Mouse (Mus musculus): ENCODE results near the gene Hoxb3. TPM values are rescaled to one million over a fixed set of nuclear protein-coding genes. Genes with fewer than 3 reads are reported as not detected.

Hoxb3 gene
- total RNA-seq (2021) = 1 to 10 TPM in 1 of 2 experiments, under 1 TPM in 1; 0.89 to 1.6 TPM
- long read RNA-seq, experiment 1 = 0 reads
- long read RNA-seq, experiment 2 = 0 reads

DNA sequence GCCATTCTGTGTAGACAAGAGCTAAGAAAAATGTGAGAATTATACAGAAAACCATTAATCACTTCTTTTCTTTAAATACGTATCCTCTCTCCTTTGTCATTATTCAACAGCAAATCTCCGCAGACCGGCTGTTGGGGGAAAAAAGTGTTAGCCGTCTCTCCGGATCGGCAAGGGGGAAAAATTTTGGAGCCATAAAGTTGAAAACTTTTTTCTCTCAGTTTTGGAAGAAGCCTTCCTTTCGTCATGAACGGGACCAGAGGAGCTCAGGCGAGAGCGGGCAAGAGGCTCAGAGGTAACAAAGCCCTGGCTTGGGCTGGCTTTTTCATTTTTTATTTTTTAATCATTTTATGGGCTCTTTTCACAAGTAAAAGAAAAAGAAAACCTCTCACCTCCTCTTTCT lies at the start of gene Hoxb3:
Gene Hoxb3, plus strand, starts transcription at position 173 of the 400 bp plus-strand sequence.
- DNase-seq = no peak

DNA sequence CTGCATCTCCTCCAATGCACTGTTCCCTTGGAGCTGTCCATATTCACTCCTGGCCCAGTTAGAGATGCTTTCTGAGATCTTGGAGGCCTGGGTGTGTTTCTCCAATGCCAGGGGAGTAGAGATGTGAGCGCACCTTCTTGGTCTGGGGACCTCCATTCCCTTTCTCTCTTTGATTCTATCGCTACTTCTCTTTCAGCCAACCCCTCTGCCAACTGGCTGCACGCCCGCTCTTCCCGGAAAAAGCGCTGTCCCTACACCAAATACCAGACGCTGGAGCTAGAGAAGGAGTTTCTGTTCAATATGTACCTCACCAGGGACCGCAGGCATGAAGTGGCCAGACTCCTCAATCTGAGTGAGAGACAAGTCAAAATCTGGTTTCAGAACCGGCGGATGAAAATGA lies 48.7 kb upstream of the Hoxb3 start:
- DNase-seq = no peak

DNA sequence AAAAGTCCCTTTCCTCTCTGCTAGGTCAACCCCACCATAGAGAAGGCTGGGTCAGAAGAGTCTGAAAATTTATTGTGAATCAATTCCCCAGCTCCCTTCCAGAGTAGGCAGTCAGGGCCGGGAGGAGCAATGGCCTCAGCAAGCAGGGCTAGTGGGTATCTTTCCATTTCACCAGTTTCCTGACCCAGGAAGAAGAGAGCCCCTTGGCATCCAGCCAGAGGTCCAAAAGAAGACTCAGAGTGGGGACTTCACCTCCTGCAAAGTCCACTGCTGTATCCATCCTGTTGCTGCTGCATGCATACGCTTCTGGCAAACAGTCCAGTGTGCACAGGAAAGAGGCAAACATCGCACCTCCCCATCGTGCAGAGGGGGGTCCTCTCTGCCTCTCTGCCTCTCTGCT lies 47.2 kb upstream of the Hoxb3 start:
- DNase-seq = no peak

DNA sequence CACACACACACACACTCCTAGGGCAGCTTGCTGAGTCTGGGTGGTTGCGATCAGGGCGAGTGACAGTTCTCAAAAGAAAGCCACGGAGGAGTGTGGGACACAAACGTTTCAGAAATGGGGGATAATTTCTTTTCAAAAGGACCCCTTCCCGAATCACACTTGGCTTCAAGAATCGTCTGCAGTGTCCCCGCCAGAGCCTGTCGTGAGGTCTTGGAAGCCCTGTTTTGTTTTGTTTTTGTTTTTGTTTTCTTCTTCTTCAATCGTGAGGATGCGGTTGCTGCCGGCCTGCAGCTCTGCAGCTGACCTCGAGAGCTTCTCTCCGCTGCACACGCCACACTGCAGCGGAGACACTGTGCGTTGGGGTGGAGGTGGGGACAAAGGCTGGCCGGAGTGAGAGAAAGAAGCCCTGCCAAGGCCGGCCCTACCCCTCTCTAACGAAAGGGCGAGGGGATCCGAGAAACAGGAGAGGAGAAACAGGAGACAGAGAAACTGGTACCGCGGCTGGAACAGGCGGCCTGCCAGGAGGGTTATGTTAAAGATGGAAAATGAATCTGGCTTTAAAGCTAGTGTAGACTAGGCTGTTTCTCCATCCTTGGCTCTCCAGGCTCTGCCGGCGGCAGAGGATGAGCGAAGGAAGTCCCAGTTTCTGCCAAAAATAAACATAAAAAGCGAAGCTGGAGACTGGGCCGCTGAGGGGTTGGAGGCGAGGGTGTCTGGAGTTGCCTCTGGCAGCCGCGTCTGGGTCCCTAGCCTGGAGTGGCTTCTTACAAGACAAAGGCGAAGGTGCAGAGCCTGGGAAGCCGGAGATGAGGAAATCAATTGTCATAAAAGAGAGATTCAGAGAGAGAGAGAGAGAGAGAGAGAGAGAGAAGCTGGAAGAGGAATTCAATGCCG lies 45.7 kb upstream of the Hoxb3 start:
- DNase-seq = no peak

DNA sequence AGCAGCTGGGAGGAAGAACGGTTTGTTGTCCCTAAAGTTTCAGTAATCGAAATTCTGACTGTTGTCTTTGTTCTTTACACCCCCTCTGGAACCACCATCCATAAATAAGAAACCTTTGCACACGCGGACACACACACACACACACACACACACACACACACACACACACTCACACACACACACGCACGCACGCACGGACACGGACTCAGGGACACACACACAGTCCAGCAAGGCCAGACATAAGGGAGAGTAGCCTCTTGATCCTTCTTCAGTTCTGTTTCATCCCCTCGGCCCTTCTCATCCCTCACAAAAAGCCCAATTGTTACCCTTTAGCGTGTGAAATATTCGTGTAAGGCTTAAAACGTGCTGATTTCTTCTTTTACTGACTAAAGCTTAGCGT lies 44.8 kb upstream of the Hoxb3 start:
- DNase-seq = no peak

DNA sequence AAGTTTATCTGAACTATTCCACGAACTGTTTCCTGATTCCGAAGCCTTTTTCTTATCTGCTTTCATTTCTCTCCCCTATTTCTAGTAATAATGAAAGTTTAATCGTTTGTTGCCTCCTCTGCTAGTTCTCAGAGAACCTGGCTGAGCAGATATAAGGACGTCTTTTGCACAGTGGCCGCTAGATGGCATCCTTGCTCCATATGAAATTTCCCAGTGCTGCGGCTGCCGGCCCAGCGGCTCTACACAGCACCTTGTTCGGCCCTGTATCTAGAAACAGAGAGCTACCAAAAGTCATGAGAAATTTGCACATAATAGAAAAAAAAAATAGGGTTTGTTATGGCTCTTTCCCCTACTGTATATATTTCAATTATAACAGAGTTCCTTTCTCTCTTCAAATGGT lies 44.4 kb upstream of the Hoxb3 start:
- DNase-seq = peak; percentile 81

DNA sequence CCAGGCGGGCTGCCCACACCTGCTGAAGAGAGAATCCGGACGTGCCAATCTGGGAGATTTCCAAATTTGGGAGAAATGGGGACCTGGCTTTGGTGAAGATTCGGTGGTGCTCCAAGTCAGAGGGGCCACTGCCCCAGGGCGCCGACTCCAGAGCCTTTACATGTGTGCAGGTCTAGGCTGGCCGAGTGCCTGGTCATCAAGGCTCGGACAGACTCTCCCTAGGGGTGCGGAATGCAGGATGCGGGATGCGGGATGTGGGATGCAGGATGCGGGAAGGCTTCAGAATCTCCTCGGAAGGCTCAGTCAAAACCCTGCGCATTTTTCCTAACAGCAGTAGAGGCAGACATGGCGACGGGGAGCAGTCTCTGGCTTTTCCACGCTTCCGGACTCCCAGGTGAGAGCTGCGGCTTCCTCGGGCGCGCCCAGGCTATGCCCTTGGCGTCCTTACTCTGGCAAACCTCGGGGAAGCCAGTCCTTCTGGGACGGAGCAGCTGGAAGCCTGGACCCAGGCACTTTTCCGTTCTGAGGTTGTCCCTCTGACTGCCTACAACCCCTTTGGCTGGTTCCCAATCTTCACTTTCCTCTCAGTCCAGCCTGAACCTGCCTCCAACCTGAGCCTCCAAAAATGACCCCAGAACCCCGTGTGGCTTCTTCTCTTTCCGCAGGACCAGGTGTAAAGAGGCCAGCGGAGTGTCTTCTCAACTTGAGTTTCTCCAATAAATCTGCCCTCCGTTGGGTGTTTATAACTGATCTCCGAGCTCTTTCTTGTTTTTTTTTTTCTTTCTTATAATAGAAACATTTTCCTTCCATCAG lies 43.5 kb upstream of the Hoxb3 start:
- DNase-seq = no peak

DNA sequence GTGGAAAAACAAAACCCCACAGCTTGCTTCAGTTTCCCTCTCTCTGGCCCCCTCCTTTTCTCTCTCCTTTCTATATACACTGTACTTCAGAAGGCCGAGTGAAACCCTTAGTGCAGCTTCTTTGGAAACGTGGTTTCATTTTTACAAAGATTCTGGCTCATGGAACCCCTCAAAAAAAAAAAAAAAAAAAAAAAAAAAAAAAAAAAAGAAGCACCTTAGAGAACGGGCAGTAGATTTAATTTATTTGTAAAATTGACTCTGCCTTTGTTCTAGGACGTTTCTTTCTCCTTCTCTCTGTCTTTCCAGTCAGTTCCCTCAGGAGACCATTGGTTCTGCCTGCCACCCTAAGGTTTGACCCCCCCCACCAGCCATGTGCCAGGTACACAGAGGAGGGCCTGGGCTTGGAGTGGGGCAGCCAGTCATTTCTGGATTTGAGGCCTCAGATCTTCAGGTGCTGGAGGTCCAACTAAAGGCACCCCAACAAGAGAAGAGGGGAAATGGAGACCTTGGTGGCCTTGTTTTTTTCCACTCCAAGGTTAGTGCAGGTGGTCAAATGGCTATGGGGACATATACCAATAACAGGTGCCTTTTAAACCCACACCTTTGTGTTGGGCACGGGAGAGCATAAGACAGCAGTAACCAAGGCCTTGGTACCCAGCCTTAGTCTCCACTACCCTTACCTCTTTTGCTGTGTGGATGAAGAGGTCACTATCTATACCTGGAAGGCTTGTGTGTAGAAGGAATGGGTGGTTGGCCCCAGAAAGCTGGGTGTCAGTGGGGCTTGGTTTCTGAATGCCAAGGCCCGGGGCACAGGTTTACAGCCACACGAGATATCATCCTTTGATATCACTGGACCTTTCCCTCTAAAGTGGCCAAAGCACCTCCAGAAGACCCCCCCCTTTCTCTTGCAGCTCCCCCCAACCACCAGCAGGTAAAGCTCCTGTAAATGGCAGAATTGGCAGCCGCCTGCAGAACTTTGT lies 42.4 kb upstream of the Hoxb3 start:
- no peak for DNase-seq

DNA sequence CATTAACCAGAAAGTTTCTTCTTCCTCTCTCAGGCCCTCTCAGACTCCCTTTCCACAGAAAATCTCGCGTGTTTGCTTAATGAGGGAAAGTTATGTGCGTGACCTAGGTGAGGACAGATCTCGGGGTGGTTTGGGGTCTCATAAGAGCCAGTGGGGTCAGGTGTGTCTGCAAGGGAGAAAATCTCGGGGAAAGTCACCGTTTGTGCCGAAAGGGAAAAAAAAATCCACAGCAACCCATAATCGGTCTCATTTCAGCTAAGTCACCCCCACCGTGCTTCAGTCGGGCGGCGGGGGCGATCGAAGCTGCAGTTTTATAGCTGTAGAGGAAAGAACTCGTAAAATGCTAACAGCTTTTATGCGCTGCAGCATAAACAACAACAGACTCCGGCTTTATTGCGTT lies 41.7 kb upstream of the Hoxb3 start:
- no peak for DNase-seq

DNA sequence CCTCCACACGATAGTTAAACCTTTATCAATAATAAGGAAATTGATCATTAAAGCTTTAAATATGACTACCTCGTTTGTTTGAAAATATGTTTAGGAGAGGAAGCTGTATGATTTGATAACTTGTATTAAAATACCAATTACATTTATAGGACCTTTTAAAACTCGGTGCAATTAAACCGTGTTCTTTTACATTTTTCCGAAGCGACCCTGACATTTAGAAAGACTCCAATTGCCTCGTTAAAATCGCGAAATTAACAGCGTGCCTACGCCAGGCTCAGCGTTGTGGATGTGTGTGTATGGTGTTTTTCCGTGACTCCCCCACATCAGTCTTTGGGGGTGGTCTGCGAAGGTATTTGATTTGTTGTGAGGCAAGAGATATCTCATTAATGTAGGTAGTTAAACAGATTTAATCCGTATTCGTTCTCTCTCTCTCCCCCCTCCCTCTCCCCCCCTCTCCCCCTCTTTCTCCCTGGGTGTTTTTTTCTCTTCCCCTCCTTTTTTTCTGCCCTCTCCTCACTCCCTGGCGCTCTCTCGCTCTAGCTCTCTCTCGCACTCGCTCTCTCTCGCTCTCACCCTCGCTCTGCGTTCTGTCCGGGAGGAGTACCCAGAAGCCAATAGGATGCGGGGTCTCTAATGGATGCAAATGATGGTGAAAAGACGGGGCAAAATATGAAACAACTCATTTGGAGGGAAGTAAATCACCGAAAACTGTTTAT lies 41.1 kb upstream of the Hoxb3 start, which contains the start of gene Hoxb8:
Gene Hoxb8, plus strand, starts transcription at position 51 of the 716 bp plus-strand sequence.
- no peak for DNase-seq

DNA sequence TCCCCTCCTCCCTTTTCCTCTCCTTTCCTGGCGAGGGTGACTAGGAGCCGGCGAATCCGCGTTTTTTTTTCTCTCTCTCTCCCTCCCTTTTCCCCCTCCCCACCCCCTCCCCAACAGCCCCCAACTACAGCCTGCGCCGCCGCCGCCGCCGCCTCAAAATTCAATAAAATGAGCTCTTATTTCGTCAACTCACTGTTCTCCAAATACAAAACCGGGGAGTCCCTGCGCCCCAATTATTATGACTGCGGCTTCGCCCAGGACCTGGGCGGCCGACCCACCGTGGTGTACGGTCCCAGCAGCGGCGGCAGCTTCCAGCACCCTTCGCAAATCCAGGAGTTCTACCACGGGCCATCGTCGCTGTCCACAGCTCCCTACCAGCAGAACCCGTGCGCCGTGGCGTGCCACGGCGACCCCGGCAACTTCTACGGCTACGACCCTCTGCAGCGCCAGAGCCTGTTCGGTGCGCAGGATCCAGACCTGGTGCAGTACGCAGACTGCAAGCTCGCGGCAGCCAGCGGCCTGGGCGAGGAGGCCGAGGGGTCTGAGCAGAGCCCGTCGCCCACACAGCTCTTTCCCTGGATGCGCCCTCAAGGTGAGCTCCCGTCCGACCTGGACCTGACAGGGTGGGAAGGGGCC lies 40.2 kb upstream of the Hoxb3 start:
- no peak for DNase-seq

DNA sequence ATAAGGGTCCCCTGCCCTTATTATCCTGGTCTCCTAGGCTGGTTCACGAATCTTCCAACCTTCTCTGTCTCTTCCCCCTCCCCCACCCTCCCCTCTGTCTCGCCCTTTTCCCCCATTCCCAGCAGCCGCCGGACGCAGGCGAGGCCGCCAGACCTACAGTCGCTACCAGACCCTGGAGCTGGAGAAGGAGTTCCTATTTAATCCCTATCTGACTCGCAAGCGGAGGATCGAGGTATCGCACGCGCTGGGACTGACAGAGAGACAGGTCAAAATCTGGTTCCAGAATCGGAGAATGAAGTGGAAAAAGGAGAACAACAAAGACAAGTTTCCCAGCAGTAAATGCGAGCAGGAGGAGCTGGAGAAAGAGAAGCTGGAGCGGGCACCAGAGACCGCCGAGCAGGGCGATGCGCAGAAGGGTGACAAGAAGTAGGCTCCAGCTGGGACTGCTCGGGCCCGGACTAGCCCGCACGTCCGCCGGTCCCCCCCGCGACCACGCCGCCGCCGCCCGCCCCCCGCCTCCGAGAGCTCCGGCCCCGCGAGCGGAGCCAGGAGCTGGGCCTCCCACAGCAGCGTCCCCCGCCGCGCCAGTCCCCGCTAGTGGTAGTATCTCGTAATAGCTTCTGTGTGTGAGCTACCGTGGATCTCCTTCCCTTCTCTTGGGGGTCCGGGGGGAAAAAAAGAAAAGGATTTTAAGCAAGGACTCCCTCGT lies 38.9 kb upstream of the Hoxb3 start:
- DNase-seq = peak; percentile 54

DNA sequence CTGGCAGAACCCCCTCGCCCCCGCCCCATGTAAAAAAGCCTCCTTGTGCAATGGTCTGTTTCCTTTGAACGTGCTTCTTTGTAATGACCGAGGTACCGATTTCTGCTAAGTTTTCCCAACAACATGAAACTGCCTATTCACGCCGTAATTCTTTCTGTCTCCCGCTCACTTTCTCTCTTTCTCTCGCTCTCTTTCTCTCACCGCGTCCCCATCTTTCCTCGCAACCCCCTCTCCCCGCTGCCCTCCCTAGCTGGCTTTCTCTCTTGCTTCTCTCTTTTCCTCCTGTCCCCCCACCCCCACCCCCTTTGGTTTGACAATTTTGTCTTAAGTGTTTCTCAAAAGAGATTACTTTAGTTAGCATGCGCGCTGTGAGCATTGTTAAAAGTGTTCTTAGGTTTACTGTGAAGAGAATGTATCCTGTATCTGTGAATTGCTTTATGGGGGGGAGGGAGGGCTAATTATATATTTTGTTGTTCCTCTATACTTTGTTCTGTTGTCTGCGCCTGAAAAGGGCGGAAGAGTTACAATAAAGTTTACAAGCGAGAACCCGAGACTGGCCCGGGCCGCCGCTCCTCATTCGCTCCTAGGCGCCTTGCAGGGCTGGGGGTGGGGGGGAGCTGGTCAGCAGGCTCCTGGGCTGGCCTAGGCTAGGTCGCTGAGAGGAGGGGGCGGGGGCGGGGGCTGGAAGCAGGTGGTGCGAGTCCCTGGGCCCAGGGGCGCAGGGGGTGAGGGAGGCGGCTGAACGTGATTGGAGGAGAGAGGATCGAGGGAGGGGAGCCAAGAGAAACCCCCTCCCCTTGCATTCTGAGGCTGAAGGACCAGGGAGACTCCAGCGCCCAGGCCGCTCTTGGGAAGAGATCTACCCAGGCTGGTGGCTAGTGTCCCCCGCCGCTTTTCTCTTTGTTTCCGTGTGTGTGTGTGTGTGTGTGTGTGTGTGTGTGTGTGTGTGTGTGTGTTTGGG lies 38.1 kb upstream of the Hoxb3 start:
- DNase-seq = no peak

DNA sequence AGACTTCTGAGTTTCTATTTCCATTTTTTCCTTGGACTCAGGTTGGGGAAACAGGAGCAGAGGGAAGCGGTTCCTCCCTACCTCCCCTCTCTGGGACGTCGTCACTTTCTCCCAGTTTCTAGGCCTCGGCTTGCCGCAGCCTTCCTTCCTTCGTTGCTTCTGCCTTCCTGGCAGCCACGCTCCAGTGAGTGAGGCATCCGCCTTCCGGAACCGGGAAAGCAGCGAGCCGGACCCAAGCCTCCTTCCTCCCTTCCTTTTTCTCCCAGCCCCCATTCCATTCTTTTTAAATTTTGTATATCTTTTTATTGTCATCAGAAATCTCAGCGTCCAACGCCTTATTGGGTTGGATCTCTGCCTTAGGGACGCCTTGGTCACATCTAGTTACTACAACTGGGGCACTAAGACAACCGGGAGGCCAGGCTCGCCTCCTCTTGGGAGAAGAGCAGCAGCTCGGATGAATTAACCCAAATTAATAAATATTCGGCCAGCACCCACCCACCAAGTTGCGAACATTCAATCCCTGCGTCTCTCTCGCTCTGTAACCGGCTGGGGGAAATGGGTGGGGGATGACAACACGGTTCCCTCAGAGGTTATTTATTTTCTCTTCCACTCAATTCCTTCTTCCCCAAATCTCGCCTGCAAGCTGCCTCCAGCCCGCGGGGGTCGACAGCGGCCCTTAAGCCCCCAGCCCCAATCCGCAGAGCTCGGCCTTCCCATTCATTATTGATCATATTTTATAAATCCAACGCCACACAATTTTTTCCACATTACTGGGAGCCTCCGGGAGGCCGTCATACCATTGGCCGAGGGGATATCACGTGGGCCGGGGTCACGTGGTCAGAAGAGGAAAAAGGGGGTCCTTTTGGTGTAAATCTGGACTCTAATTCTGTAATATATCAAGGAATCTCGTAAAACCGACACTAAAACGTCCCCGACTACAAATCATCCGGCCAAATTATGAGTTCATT lies 37.1 kb upstream of the Hoxb3 start, which contains the start of gene Hoxb7:
Gene Hoxb7, plus strand, starts transcription at position 853 of the 968 bp plus-strand sequence.
- no peak for DNase-seq

DNA sequence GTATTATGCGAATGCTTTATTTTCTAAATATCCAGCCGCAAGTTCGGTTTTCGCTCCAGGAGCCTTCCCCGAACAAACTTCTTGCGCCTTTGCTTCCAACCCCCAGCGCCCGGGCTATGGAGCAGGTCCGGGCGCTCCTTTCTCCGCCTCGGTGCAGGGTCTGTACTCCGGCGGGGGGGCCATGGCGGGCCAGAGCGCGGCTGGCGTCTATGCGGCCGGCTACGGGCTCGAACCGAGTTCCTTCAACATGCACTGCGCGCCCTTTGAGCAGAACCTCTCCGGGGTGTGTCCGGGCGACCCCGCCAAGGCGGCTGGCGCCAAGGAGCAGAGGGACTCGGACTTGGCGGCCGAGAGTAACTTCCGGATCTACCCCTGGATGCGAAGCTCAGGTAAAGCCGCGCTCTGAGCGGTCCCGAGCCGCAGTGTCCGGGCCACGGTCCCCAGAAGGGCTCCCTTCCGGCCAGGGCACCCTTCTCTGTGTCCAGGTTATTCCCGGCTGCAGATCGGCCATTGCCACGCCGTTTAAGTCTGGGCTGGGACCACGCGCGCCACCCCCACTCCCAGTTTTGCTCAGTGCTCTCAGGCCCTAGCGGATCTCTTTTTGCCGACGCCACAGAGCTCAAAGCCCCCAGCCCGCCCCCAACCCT lies 36.3 kb upstream of the Hoxb3 start:
- DNase-seq = no peak

DNA sequence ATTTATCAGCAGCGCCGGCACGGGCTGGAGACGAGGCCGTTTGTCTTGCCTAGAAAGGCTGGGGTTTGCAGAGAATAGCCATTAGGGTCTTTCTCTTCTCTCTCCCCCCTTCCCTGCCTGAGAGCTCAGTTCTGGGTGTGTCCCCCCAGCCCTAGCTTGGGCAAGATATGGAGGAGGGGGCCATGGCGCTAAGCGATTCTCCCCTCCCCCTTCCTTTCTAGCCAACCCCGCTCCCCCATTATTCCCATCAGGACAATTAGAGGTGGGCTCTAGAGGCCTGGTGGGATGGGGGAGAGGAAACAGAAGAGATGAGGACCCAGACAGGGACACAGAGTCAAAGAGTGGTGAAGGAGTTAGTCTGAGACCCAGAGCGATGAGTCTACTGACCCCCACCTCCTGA lies 35.7 kb upstream of the Hoxb3 start:
- no peak for DNase-seq
